Mouse (Mus musculus): ENCODE results near the gene Btbd9.

DNA sequence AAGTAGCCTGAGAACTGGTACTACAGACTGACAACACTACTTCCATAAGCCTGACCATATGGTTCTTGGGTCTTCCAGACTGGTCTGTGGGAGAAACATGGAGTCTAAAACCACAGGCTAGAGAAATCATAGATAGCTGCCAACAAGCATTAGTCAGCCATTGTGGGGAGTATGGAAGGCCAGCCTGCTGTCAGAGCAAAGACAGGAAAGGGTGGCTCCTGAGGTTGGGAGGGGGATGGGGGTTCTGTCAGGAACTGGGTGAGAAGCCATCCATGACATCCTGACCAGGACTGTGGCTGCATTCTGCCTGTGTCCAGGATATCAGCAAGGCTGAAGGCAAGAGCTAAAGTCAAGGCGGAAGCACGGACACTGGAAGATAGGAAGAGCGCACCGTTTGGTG lies 137.5 kb downstream of the Btbd9 start:
- TF ChIP-seq CTCF (IDR thresholded peaks at IDR 0.05; ENCODE audit: low read depth, low read length) (no peak), POLR2A (IDR thresholded peaks at IDR 0.05; ENCODE audit: insufficient read depth, low read length) (no peak), EP300 (IDR thresholded peaks at IDR 0.05; ENCODE audit: insufficient read depth, low read depth, low read length) (no peak)
